Mouse (Mus musculus): Measurements from ENCODE around the gene 1700011M02Rik. TPM values are rescaled to one million over a fixed set of nuclear protein-coding genes. Genes with fewer than 3 reads are reported as not detected.

1700011M02Rik gene
- not detected in 2 replicates for total RNA-seq (2023)

DNA sequence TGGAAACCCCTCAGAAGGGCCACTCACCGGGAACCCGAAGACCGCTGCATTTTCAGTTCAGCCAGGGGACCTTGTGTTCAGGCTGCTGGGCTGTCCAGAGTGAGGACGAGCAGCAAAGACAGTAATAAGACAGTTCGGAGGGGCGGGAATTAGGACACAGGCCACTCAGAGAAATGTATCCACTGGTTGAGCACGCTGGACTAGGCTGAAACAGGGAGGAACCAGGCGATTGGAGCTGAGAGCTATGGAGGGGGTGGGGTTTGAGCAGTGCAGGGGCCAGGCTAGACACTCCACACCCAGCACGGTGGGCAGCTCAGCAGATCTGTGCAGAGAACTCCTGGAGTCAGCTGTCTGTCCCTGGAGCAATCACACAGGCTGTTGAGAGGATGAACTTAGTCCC, at the start of gene 1700011M02Rik, which contains the start of gene Dmrtc1a:
TSS of gene 1700011M02Rik (plus strand) at position 319 of the 400 bp plus-strand sequence.
TSS of gene Dmrtc1a (minus strand) at position 101 of the 400 bp plus-strand sequence.

DNA sequence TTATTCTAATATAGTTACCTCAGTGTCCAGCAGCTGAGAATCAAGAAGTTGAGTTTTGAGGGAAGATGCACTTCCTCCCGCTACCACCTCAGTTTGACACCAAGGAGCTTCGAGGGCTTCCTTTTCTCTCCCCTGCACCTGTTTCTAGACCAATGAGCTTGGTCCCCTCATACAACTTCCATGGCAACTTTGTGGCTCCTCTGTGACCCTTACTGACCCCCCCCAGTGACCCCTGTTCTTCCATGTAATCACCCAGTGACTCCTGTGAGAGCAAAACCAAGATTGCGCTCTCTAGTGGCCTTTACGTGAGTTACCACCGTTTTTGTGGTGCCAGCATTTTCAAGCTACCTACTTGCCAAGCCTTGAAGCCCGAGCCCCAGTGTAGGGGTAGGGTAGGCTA, 40.8 kb upstream of the 1700011M02Rik start, which contains the start of gene 1700031F05Rik:
TSS of gene 1700031F05Rik (minus strand) at position 101 of the 400 bp plus-strand sequence.

DNA sequence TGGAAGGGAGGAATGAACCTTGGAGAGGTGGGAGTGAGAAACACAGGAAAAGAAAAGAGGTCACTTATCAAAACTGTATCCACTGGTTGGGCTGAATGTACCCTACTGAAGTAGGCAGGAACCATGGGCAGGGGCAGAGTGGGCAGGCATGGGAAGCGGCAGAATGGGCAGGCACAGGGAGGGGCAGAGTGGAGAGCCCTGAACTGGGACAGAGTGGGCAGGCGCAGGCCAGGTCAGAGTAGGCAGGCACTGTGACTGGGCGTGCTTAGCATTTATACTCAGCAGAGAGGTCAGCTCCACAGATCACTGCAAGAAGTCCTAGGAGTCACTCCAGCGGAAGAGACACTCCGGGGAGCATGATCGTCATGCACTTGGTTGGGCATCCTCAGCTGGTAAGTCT, 19.4 kb downstream of the 1700011M02Rik start, which contains the start of gene 1700018G05Rik:
TSS of gene 1700018G05Rik (plus strand) at position 301 of the 400 bp plus-strand sequence.

Other genes starting within 250 kb of the 1700011M02Rik start
- not detected in 2 replicates for gene Gm3880, start 221.9 kb upstream of the 1700011M02Rik start, total RNA-seq (2023)
- not detected in 2 replicates for gene Gm9112, start 201.3 kb upstream of the 1700011M02Rik start, total RNA-seq (2023)
- gene Dmrtc1b, start 201.0 kb upstream of the 1700011M02Rik start, total RNA-seq (2023) = not detected in 2 replicates
- not detected in 2 replicates for gene Dmrtc1c1, start 105.9 kb upstream of the 1700011M02Rik start, total RNA-seq (2023)
- not detected in 2 replicates for gene Dmrtc1c2, start 54.3 kb upstream of the 1700011M02Rik start, total RNA-seq (2023)
- not detected in 2 replicates for gene 1700031F05Rik, start 40.9 kb upstream of the 1700011M02Rik start, total RNA-seq (2023)
- gene Dmrtc1a, start 218 bp upstream of the 1700011M02Rik start, total RNA-seq (2023) = not detected in 2 replicates
- gene 1700018G05Rik, start 19.5 kb downstream of the 1700011M02Rik start, total RNA-seq (2023) = not detected in 2 replicates

Measured in neutrophil, adult 65 days (primary cell).